Mouse (Mus musculus): ENCODE results near the gene Pvr.

DNA sequence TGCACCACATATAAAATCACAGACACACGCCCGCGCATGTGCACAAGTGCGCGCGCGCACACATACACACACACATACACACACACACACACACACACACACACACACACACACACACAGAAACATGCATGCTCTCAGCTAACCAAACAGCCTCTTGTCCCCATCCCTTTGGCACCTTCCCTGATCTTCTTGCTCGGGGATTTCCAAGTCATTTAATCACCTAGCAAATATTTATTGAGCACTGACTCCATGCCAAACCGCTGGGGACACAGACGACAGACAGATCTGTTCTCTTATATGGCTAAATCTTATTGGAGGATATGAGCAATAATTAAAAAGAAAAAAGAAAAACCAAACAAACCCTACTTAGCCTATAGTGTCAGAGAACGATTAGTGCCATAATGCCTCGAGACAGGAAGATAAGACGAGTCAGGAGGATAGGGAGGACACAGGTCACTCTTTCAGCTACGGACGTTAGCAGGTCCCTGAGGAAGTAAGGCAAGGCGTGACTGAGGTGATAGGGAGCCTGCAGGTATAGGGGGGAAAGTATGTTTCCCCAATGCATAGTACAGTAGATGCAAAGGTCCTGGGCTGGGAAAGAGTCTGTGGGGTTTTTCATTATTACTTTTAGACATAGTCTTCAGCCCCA, 53.1 kb downstream of the Pvr start:
- no peak for TF ChIP-seq CTCF (IDR thresholded peaks at IDR 0.05; ENCODE audit: control insufficient read depth, insufficient read depth, insufficient read length)
- TF ChIP-seq USF1 (IDR thresholded peaks at IDR 0.05; ENCODE audit: low read depth), result no peak
